Mouse (Mus musculus) kidney, adult 18-20 months (tissue): ENCODE measurements around the gene Cdh23.

Experiments used
- DNase-seq: peaks from one replicate; pipeline ENCODE4 v3.0.0; 2021

The Cdh23 gene

DNA sequence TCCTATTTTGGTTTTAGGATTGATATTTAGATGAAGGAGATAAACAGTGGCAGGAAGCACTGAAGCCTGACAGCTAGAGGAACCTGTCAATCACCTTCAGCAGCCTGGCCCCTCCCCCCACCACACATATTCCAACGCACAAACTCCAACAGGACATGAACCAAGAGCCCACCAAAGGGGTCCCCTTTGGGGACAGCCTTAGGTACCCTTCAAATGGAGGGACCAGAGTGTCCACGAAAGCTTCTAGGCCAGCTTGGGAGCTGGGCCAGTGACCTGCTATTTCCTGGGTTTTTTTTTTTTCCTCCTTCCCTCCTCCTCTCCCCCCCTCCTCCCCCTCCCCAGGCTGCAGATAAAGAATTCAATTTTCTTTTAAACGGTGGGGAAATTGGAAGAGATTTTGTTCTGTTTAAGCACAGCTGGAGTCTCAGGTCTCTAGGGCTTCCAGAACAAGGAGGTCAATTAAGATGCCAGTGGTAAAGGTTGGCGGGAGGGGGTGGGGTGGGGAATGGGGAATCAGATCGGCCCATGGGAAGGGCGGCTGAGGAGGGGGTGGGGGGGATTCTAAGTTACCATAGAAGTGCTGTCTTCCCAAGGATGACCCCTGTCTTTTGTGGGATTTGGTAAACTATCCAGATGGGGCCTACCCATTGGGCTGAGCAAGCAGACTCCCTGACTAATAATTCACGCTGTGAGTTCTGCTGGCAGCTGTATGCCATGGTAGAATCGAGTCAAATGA, 239.5 kb downstream of the Cdh23 start:
- DNase-seq: no peak

DNA sequence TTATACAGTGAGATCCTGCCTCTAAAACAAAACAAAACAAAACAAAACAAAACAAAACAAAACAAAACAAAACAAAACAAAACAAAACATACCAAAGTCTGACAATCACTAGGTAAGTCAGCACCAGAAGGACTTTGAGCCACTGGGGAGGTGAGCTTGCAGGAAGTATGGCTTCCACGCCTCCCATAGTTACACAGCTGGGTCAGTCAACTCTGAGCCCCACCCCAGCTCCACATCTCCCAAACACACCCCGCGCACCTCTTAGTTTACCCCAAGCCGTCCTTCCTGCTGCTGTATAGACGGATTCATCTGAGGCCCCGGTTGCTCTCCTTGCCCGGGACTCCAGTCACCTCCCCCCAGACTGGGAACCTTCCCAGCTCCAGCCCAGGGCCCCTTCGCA, 241.1 kb downstream of the Cdh23 start:
- no peak for DNase-seq

DNA sequence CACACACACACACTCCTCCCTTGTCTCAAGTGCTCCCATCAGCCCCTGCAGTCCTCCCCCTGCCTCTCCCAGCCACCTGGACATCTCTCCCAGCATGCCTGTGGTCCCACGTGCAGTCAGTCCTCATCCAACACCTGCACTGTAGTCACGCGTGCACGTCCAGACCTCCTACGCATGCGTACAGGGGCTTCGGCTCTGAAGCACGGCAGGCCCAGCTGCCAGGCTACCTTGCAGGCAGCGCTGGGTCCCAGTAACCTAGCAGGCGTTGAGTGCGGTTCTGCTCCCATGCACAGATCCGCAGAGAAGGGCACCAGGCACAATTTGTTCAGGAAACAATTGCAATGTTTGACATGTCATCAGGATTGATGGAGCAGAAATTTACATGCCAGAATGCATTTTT, 249.1 kb downstream of the Cdh23 start:
- DNase-seq: no peak

DNA sequence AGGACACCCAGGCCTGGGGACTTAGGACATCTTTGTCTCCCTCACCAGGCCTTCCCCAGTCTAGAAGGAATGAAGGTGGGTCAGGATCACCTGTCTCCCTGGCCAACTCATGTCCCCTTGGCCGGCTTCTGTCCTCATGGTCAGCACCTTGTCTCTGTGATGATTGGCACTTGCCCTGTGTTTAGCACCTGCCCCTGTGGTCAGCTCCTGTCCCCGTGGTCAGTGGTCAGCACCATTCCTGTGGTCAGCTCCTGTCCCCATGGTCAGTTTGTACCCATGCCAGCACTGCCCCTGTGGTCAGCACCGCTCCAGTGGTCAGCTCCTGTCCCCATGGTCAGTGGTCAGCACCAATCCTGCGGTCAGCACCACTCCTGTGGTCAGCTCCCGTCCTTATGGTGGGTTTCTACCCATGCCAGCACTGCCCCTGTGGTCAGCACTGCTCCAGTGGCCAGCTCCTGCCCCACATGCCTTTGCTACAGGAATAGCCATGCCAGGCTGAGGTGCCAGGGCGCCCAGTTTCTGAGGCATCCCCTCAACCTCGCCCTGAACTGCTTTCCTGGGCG, 251.2 kb downstream of the Cdh23 start:
- DNase-seq: peak; percentile 10

DNA sequence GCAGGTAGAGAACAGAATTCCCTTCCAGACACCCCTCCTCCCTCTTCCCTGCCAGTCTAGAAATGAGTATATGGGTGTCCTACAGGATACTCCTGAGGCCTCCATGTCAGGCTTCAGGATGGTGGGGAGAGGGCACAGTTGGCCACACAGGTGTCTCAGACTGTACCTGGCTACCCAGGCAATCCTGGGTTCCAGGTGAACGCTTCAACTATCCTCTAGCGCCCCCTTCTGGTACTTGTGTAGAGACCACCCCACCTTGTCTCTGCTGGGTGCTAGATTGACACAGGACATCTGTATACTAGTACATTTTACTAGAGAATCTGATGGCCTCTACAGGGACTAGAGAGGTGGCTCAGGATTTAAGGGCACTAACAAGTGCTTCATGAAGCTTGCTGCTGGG, 253.2 kb downstream of the Cdh23 start:
- no peak for DNase-seq

DNA sequence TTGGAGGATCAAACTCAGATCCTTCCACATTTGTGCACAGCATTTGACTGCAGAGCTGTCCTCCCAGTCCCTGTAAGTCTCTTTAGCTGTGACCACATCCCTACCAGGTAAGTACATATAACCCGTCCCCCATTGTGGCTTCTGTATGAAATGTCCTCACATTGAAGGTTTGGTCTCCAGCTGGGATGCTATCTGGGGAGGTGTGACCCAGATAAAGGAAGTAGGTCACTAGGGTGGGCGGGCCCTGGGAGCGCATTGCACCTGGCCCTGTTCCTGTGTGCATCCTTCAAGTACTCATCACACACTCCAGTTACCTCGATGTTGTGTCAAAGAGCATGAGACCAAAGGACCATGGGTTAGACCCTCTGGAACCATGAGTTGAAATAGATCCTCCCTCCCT, 254.0 kb downstream of the Cdh23 start:
- DNase-seq: no peak

DNA sequence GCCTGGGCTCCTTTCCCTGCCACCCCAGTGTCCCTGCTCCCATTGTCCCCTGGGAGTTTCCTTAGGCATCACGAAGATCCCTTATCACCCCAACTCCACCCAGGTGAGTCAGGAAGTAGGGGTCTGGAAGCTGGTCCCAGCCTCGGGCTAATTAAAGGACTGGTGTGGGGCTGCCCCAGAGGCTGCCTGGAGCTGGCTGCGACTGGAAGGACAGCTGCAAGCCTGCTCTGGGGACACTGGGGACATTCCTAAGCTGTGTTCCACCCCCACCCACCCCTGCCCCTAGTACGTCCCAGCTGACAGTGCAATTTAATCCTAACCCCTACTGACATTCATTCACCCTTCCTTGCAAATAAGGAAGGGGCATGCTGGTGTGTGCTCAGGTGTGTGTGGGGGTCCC, 263.6 kb downstream of the Cdh23 start:
- no peak for DNase-seq

DNA sequence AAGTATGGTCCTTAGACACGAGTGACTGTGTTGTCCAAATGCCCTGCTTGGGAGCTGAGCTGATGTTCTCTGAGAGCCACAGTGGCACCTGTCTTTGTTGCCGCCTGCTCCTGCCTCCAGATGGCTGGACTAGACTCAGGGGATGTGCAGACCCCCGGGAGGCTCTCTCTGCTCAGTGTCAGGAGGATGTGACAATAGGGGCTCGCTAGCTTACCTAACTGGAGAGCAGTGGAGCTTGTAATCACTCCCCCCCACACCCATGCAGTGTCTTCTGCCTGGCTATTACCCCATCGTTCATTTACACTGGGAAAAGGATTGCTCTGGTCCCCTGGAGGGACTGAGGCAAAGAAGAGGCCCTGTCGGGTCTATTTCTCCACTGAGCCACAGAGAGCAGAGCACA, 265.7 kb downstream of the Cdh23 start:
- no peak for DNase-seq

DNA sequence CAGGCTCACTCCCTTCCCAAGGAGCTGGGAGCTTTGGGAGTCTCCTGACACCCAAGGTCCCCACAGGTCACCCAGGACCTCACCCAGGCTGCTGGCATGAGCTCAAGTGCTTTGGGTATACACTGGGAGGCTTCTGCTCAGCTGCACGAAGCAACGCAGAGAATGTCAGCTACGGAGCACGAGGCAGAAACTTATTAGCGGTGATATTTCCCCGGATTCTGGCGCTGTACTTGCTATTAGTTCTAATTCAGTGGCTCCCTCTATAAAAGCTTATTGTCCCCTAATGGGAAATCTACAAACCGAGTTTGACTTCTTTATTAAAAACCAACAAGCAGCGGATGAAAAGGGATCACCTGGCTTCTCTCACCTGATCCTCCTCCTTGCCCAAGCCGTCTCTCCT, 266.3 kb downstream of the Cdh23 start:
- DNase-seq: no peak

DNA sequence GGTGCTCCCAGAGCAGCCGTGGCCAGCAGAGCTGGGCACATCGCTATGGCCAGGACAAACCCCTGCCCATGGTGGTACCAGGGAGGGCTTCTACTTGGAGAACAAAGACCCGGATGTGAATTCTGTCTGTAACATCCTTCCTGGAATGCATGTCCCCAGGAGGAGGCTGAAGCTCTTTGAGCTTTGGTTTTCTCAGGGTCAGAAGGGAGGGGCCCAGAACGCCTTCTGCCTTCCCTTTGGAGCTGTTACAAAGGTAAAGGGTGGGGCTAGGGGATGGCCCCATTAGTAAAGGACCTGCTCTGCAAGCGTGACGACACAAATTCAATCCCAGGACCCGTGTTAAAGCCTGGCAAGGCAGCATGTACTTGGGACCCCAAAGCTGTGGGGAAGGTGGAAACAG, 273.5 kb downstream of the Cdh23 start:
- DNase-seq: no peak

DNA sequence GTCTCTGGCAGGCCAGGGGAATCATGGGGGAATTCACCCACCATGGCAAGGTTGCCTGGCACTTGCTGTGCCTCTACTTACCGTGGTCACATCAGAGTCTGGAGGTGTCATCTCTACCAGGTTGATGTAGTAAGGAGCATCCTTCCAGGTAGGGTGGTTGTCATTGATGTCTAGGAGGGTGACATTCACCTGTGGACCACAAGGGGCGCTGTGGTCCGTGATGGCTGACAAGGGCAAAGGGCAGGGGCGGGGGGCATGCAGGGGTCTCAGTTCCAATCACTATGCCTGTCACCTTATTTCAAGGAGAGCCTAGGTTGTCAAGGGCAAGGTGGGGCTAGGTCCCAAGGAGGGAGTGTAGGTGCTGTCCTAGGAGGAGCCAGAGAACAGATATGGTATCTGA, 276.7 kb downstream of the Cdh23 start:
- DNase-seq: no peak

DNA sequence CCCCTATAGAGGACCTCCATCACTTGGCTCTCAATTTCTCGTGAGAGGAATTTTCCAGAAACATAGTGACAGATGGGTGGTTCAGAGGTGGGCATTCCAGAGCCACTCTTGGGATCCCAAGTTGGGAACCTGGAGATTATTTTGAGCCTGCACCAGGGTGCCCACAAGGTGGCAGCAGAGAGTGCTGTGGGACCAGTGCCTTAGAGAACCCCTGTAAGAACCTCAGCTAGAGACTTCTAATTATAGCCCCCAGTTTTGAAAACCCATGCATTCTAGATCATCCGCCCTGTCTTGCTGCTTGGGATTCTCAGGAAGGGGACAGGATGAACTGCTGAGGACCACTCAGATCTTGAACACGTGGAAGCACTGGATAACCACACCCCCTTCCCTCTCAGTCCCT, 278.2 kb downstream of the Cdh23 start:
- peak; percentile 69 for DNase-seq

DNA sequence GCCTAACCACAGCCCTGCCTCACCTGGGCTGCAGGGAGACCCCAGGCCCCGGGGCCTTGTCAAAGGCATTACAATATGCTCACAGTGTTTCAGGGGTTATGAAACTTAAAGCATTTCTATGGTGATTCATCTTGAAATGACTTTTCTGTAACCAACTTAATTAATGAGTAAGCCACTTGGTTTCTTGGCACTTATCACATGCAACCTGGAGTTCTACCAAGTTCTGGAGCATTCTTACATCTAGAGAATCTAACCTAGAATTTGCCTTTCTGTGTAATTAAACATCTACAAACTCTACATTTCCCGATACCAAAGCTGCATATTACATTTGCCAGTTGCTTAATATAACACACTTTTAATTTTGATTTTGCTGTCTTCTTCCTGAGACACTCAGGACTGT, 279.2 kb downstream of the Cdh23 start:
- peak; percentile 35 for DNase-seq

DNA sequence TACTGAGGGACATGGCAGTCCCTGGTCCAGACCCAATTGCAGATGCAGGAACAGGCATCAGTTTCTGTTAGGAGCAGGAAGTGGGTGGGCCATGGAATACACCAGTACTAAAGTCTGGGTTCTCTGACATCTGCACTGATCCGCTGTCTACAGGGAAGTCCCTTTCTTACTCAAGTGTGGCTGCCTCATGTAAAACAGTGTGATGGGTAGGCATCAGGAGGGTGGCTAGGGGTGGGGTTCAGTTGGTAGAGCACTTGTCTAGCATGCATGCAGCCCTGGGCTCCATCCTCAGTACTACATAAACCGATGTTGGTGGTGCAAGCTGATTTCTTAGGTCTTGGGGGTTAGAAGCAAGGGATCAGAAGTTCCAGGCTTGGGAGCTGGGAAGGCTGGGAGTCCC, 282.5 kb downstream of the Cdh23 start:
- no peak for DNase-seq

DNA sequence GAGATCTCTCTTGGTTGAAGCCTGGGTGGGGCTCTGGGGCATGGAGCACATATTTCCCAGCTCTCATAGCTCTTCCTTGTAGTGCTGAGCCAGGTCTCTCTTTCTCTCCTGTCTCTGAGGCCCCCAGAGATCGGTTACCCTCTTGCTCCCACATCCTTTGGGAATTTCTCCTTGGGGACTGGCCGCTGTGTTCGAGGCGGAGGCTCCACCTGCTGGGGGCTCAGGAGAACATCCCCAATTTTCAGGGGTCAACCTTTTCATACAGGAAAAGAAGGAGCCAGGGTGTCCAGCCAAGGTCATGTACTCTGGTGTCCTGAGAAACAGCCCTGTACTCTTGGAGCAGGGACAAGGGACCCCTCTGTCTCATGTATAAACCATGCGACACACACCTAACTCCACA, 284.5 kb downstream of the Cdh23 start:
- DNase-seq: no peak

DNA sequence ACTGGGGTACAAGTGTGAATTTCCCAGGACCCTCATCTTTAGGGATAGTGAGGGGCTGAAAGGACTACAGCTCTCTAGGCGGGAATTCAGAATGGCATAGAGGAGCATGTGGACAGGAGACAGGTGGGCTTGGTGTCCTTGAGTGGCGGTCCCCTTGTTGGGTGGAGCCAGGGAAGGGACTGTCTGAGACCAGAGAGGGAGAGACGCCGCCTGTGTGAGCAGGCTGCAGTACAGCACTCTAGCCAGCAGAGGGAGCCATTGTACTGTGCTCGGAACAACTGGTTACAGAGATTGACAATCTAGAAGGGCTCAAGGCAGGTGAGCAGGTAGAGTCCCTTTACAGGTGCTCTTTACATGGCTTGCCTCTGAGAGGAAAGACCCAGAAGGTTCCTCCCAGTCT, 288.5 kb downstream of the Cdh23 start:
- DNase-seq: peak; percentile 67

DNA sequence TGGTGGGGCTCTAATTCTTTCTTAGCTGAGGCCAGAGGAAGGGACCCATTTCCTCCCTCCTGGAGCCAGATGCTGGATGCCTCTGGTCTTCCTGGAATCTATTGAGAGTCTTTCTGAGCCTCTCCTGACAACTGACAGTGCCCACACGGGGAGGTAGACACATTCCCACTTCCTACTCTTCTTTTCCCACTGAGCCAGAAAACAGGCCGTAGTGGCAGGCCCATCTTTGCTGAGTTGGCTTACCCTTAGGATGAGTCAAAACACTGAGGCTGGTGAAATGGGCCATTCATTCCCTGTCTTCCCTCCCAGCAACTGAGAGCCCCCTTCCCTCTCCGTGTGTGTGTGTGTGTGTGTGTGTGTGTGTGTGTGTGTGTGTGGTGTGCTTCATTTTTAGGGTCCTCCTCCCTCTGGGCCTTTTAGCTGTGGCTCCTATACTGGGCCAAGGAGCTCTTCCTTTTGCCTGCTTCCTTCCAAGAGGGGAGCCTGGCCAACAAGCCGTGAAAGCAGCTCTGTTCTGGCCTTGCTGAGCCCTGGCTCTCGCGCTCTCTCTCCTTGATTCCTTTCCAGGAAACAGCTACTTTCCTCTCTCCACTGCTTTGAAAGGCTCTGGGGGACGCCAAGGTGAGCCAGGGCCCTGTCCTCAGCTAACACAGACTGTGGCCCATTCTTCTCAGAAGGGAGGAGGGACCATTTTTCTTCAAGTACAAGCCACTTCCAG, 290.7 kb downstream of the Cdh23 start:
- DNase-seq: no peak

DNA sequence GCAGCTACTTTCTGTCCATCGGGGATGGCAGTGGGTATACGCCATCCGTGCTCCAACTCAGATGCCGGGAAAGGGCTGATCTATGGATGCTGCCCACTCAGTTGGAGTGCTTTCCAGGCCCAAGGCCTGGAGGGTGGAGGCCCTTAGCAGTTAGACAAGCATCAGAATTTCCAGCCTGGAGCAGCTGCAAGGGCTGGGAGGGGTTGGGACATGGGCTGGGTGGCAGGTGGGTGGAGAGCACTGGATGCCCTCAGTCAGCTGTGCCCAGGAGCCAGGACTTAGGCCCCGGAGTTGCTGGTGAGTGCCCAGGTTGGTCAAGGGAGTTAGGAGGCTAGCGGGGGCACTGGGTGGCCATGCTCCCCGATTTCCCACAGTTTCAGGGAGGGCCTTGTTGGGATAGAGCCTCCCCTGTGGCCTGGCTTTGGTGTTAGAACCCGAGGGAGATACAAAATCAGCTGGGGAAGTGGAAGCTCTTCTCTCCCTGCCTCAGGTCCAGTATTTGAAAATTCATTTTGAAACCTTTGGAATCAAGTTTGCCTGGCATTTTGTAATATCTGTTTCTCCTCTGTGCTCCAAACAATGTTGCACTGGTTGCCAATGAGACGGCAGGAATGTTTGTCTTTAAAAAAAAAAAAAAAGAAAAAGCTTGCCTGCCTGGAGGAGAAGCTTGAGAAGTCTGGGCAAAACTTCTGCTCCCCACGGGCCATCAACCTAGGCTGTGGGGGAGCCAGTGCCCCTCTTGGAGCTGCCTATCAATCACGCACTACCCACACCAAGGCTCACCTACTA, 295.6 kb downstream of the Cdh23 start:
- DNase-seq: no peak

DNA sequence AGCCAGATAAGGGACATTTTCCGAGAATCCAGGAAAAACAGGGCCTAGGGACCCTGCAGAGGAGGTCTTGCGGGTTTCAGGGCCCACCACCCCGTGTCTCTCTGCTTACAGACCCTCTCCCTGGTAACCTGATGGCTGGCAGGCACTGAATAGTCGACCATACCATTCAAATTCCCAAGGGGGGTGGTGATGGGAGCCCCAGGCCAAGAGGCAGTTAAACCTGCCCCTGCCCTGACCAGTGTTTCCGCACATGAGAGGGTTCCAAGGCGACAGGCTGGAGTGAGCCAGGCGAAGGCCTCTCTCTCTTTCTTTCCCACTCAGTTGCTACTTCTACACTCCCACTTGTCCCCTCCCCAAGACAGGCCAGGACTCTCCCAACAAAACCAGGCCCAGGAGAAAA, 296.8 kb downstream of the Cdh23 start, which contains the start of gene Gm17455:
Gene Gm17455 (plus strand): TSS at position 278 of the 400 bp plus-strand sequence.
- no peak for DNase-seq

DNA sequence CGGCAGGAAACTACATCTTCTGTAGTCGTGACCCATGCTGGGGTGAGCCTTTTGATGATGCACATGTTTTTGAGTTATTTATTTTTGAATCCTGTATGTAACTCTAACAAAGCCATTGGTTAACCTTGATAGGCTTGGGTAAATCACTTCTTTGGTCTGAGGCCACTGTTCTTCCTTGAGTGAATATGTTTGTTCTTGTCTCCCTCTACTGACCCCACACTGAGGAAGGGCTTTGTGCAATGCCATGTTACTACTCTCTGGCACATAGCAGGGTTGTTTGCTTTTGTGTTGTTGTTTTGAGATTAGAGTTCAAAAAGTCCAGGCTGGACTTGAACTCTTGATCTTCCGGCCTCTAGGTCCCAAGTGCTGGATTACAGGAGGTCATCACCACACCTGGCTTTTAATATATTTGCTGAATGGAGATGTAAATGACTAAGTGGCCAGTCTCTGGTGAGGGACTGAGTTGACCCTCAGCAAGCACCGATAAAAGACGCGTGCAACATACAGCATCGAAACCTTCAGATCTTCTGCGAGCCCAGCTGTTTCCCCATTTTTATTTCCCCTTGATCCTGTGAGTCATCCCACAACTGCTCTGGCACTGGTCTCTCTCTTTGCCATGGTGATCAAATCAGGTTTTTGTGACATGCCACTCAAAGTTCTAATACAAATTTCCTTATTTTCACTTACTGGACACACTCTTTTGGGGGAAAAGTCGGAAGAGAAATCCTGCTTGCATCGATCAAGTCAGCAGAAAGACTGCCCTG, 298.1 kb downstream of the Cdh23 start:
- no peak for DNase-seq

DNA sequence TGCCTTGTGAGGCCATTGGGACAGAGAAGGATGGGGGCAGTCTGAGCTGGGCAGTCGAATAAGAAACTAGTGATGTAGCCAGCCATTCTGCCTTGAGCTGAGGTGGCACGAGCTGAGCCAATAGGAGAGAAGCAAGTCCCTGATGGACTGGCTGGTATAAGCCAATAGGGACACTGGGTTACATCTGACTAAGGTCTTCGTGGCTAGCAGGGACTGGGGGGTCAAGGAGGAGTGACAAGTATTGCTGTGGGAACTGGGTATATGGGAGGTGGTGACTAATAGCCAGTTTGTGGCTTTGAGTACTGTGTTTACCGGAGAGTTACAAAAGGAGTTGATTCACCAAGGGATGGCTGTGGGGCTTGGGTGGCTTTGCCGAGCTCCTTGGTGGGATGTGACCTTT, 300.7 kb downstream of the Cdh23 start:
- no peak for DNase-seq

DNA sequence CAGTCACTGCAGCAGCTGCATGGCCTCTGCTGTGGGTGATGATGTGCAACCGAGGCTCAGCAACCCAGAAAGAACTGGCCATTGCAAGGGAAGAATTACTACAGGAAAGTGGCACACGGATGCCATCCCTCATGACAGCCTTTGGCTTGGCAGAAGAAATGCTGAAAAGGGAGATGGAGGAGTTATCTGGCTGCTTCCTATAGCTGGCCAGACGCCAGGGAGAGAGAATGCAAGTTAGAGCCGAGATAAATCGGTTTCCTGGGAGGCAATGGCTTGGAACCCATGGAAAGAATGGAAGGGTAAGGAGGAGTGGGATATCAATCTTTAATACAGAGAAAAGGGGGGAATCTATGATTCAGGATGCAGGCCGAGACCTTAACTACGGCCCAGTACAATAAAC, 301.4 kb downstream of the Cdh23 start:
- no peak for DNase-seq

DNA sequence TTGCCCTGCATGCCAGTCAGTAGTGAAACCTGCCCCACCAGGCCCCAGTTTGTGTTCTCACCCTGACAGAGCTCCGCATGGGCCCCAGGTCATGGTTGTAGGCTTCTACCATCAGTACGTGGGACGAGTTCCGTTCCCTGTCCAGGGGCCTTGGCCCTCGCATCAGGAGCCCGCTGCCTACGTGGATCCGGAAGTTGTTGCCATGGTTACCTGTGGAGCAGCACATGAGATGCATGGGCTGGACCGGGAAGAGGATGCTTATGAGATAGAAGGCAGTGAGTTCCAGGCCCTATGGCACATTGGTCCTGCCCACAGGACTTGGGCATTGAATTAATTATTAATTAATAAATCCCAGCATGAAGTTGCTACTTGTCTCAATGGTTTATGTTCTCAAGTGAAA, 304.6 kb downstream of the Cdh23 start:
- no peak for DNase-seq
